Mouse (Mus musculus): ENCODE measurements at regions not wholly inside any gene's neighbourhood (a gene's known extent, or its start where the extent isn't known, plus 50 kb on each side); places are given as distances from the start of the nearest gene placed in this dataset.
A peak's percentile ranks its signal among the peaks of the same experiment; 100 is the strongest.
"Not testable (repeated sequence)": the region's sequence is repeated elsewhere in the genome, so short reads cannot be mapped to it uniquely, and the experiment has no call there.

DNA sequence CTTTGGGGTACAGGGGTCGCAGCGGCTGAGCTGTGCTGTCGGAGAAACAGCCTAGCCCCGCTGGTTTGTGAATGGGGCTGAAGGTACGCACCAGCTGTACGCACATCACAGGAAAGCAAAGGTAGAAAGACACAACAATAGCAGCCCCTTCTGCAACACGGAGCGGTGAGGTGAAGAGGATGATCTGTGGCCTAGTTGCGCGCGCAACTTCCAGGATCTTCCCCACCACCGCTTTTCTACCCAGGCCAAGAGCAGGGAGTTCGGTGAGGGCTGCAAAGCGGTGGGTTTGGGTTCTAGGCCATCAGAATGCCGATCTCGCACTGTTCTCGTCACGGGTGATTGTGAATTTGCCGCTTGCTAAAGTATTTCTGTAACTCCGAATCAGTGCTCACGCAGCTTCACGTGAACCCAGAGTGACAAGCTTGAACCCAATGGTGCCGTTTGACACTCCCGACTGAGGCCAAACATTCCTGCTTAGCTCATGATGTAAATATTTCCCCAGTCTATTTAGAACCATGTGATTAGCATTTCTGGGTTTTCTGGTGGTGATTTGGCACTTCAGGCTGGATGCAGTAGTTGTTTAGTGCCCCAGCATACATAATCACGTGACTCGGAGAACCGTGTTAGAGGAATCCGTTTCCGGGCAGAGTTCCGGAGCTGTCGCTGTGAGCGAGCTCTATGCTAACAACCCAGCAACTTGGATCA lies 54.7 kb downstream of the Cryaa start:
- intact Hi-C loops (cut with DNase I): no loop called here
- DNase-seq: no peak

DNA sequence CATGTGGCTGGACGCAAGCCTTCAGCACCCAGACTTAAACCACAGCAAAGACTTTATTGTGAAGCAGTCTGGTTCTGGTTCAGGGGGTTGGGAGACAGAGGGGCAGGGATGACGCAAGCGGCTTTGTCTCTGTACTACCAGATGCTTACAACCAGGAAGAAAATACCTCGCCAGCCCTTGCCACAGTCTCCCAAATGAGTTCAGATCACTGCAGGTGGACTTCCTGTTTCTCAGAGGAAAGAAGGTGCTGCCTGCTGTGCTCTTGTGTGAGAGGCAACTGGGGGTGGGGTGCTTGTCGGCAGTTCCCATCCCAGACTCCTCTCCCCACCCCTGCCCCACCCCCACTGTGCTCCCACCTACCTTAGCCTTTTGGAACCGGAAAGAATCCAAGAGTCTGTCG lies 56.9 kb downstream of the Cryaa start:
- intact Hi-C loops (cut with DNase I): no loop called here
- no peak for DNase-seq

DNA sequence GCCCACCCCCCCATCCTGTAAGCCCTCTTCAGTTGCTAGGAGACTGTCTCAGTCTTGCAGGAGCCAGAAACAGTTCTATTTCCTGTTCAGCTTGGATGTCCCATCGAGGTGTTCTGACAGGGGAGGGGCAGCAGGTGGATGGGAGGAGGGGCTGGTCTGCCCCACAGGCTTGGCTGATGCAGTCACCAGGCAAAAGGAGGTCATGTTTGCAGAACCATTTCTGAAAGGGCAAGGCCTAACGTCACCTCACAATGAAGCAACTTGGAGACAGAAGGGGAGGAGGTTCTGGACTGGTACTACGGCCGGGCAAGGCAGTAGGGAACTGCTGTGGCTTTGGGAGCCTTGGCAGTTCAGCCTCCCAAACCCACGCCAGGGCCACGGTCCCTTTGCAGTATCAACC lies 59.1 kb downstream of the Cryaa start:
- no peak for DNase-seq
- intact Hi-C loops (cut with DNase I): no loop called here

- DNase-seq: no peak
- intact Hi-C loops (cut with DNase I): no loop called here
Observed at GRCm38 (mm10) chr17:31738249-31738648, 60.6 kb downstream of the Cryaa start.

DNA sequence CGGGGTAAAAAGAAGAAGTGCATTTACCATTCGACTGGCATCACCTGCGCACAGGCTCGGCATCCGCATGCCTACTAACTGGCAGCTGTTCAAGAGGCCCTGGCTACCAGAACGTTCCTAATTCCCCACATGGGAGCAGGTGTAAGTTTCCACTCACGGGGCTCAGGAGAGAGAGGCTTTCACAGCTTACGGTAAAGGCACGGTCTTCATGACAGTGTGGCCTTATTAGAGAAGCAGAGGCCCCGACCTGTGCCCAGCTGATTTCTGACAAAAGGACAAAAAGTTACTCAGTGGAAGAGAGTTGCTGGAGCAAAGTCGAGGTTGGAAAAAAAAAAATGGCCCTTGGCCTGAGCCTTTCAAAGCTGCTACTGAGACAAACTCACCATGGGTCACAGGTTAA lies 62.0 kb downstream of the Cryaa start:
- no peak for DNase-seq
- intact Hi-C loops (cut with DNase I): no loop called here

- no peak for DNase-seq
- intact Hi-C loops (cut with DNase I): no loop called here
Observed at GRCm38 (mm10) chr17:31740059-31740458, 62.5 kb downstream of the Cryaa start.

DNA sequence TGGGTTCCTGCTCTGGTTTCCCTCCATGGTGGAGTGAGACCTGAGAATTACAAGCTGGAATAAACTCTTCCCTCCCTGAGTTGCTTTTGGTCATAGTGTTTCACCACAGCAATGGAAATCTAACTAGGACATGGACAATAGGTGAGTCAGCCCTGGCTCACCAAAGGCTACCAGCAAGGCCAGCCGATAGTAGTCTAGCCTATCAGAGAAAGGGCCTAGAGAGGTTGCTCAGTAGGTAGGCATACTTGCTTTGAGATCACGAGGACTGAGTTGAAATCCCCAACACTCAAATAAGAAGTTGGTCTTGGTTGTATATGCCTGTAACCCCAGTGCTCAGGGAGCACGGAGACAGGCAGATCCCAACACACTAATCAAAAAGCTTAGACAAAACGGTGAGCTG lies 66.0 kb downstream of the Cryaa start:
- DNase-seq: no peak
- intact Hi-C loops (cut with DNase I): no loop called here

GRCm38 (mm10) chr17:31746198-31747111 lies 68.8 kb downstream of the Cryaa start:
- peak; percentile 14 for DNase-seq
- intact Hi-C loops (cut with DNase I): no loop called here

DNA sequence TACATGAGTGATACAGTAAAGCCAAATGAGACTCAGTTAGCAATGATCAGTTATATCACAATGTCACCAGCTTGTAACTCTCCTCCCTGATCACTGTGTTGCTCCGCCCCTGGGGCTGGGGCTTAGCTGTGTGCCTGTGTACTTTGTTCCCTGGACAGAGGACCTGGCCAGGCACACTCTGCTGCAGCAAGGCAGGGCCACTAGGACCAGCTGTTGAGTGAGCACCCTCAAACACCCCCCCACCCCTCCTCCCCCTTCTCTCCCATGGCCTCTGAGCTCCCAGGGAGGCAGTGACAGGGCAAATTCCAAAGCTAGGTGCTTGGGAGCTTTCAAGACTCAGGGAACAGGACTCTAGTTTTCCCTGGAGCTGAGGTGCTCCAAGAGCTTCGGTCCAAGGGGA lies 70.0 kb downstream of the Cryaa start:
- no peak for DNase-seq
- intact Hi-C loops (cut with DNase I): no loop called here

GRCm38 (mm10) chr17:31748158-31748557 lies 70.6 kb downstream of the Cryaa start:
- no peak for DNase-seq
- intact Hi-C loops (cut with DNase I): no loop called here

- no peak for DNase-seq
- intact Hi-C loops (cut with DNase I): no loop called here
Observed at GRCm38 (mm10) chr17:31748971-31749370, 71.4 kb downstream of the Cryaa start.

DNA sequence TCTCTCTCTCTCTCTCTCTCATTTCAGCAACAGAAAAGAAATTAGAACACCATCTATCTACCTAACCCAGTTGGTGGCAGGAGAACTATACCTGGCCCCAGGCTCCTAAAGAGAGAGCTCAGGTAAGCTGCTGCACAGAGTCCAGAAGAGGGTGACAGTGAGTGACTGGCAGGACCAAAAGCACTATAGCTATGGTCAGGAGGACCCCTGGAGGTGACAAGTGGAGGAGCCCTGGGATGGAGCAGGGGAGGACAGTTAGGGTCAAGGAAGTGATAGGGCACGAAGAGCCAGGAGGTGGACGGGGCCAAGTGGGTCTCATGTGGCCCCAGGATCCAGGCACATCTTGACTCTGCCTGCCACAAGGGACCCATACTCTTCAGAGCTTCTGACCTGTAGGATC lies 73.7 kb downstream of the Cryaa start:
- intact Hi-C loops (cut with DNase I): no loop called here

GRCm38 (mm10) chr17:31753113-31753858 lies 75.7 kb downstream of the Cryaa start:
- intact Hi-C loops (cut with DNase I): no loop called here
- no peak for DNase-seq

More for the DNA sequence above, 73.7 kb downstream of the Cryaa start:
- DNase-seq: no peak

GRCm38 (mm10) chr17:31753859-31754229 lies 76.2 kb downstream of the Cryaa start:
- intact Hi-C loops (cut with DNase I): no loop called here
- DNase-seq: no peak

DNA sequence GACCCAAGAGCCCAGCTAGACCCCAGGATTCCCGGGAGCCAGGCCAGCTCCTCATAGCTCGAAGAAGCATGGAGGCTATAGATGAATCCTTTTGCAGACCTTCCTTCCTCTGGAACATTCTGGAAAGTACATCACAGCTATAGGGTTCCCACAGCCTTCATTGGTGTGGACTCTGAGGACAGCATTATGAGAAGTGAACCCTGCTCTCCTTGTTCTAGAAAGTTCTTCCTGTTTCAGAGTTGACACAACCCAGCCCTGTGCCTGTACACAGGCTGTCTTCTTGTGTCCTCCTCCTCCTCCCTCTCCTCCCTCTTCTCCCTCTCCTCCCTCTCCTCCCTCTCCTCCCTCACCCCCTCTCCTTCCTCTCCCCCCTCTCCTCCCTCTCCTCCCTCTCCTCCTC lies 82.9 kb downstream of the Cryaa start:
- DNase-seq: no peak
- intact Hi-C loops (cut with DNase I): no loop called here

- no peak for DNase-seq
- intact Hi-C loops (cut with DNase I): no loop called here
Observed at GRCm38 (mm10) chr17:31763078-31763477, 85.5 kb downstream of the Cryaa start.

- peak; percentile 98 for DNase-seq
- intact Hi-C loops (cut with DNase I): no loop called here
Observed at GRCm38 (mm10) chr17:31766779-31767697, 88.6 kb downstream of the Sik1 start.

GRCm38 (mm10) chr17:31772201-31772820 lies 83.3 kb downstream of the Sik1 start:
- intact Hi-C loops (cut with DNase I): no loop called here
- no peak for DNase-seq

- not testable (repeated sequence) for DNase-seq
Observed at GRCm38 (mm10) chr17:31773882-31774281, 81.7 kb downstream of the Sik1 start.

GRCm38 (mm10) chr17:31775037-31775436 lies 80.6 kb downstream of the Sik1 start:
- DNase-seq: no peak
- intact Hi-C loops (cut with DNase I): no loop called here

More at GRCm38 (mm10) chr17:31773882-31774281, 81.7 kb downstream of the Sik1 start:
- intact Hi-C loops (cut with DNase I): not testable (repeated sequence)
